Mouse (Mus musculus): ENCODE results near the gene Krt15.

Gene Krt15

DNA sequence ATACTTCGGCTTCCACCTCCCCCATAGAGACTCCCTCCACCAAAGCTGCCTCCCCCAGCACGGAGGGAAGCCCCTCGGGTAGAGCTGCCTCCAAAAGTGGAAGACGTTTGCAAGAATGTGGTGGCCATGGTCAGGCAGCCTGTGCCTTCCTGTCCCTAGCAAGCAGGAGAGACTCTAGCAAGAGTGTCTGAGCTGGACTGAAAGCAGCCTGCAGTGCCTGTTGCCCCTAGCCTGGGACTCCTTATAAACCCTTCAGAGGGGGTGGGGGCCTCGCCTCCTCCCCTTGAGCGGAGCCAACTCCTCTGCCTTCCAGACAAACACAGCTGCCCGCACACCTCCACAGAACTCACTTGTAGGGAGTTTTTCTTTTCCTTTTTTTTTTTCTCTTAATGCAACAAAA is at the start of gene Krt15:
TSS of gene Krt15 (minus strand) at position 198 of the 400 bp plus-strand sequence.
- no peak for DNase-seq

DNA sequence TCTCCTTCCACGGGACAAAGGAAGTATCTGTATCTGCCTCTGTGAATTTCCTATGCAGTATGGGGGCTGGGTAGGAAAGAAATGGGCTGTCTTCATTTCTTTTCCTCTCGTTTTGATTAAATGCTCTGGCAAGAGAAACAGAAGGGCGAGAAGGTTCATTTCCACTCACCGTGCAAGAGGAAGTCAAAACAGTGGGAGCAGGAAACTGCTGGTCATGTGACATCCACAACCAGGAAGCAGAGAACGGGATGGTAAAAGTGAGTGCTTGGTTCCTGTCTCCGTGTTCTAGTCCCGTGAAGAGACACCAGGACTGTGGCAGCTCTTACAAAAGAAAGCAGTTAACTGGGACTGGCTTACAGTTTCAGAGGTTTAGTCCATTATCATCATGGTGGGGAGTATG is 46.0 kb upstream of the Krt15 start:
- no peak for DNase-seq

DNA sequence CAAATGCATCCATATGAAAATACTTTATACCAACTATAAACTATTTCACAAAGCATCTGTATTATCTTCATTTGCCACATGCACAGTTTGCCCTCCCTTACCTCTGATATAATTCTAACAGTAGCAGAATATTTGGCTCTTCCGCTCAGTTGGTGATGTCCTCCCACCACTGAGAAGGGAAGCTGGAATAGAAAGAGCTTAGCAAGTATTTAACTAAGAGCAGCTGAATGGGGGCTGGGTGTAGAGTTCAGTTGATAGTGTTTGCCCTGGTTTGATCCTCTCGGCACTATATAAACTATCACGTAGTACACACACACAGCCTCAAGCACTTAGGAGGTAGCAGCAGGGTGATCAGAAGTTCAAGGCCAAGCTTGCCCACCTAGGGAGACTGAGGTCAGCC is 43.5 kb upstream of the Krt15 start:
- DNase-seq, result no peak

DNA sequence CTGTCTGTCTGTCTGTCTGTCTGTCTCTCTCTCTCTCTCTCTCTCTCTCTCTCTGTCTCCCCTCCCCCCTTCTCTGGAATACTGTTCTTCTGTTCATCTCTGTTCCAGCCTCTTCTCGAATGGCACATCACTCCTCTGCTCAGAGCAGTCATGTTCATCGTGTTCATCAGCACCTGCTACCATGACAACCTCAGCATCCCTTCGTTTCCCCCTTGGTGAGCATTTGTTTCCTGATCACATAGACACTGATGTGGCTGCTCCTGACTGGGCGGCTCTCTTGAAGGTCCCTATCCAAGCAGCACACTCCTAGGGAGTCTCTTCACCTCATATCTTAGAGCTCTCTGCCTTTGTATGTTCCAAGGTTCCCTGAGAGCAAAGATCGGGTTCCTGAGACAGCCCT is 42.6 kb upstream of the Krt15 start:
- no peak for DNase-seq

DNA sequence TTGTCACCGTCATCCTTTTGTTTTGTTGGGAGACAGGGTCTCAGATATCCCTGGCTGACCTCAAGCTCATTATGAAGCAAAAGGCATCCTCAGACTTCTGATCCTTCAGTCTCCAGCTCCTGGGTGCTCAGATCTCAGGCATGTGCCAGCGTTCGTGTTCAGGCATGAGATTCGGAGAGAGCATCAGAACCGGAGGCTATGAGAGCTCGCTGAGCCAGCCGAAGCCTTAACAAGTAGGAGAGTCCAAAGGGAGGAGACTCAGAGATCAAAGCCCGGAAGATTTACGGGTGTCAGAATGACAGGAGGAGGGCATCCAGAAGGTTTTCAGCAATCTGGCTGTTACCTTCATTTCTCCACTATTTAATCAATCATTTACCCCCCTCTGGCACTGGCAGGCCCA is 41.1 kb upstream of the Krt15 start:
- no peak for DNase-seq

DNA sequence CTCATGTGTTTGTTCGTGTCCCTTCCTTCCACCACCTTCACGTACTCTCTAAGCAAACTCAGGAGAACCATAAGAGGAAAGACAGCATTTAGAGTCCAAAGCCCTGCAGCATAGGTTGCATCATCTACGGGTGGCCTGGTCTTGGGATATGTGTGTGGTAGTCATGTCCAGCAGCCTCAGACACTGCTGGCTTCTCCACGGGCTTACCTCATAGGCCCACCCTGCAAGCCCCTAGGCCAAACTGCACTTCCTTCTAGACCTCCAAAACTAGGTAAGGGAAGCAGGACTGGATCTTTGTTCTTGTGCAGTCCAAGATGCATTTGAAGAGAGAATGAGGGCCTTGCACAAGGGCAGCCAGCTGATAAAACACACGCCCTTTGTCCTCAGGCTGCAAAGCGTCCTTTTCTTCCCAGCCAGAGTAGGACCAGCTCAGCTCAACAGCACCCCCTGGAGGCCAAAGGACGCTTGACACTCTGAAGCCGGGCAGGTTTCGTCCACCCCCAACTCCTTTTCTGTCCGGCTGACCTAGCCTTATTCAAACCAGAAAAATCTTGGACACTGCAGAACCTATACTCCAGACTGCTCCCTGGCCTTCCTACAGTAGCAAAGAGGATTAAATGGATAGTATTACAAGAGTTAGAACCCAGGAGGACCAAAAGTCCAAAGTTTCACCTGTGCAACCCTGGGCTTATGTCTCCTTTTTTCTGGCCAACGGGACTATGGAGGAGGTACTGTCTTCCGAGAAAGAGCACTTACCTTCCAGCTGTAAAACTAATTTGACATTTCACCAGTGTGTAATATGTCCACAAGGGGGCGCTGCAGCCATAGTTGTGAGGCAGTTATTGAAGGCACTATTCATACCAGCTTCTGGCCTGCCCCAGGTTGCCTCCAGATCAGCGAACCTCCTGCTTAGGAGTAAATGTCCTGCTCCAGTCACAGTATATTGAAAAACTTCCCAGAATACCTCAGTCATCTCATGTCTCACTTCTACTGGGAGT is 33.3 kb upstream of the Krt15 start:
- peak; percentile 33 to 65 for DNase-seq

DNA sequence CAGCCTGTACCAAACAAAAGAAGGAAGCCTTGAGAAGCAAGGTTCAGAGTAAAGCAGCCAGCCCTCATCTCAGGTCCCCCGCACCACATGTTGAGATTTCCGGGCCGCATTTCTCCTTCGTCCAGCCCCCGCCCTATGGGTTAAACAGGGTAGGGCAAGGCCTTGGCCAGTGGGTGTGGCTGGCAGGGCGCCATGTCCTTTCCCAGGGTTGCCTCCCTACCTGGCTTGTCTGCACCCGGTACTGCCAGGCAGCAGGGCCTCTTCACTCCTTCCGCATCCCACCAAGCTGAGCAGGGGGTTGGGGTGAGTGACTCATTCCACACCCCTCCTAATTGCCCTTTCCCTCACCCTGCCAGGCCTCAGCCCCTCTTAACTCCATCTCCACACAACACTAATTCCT is 32.3 kb upstream of the Krt15 start:
- no peak for DNase-seq

DNA sequence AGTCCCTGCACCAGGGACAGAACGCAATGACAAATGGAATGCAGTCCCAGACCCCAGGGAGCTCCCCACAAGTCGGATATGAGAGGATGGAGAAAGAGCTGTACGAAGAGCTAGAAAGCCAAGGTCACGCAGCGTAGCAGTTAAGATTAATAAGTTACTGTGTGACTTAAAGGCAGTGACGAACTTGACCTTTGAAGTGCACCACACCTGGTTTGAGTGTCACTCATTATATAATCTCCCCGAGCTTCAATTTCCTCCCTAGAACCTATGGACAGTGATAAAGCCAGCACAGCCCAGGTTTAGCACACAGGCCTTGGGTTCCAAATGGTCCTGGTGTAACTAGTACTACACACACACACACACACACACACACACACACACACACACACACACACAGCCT is 28.7 kb upstream of the Krt15 start:
- DNase-seq, result peak; percentile 28 to 41

DNA sequence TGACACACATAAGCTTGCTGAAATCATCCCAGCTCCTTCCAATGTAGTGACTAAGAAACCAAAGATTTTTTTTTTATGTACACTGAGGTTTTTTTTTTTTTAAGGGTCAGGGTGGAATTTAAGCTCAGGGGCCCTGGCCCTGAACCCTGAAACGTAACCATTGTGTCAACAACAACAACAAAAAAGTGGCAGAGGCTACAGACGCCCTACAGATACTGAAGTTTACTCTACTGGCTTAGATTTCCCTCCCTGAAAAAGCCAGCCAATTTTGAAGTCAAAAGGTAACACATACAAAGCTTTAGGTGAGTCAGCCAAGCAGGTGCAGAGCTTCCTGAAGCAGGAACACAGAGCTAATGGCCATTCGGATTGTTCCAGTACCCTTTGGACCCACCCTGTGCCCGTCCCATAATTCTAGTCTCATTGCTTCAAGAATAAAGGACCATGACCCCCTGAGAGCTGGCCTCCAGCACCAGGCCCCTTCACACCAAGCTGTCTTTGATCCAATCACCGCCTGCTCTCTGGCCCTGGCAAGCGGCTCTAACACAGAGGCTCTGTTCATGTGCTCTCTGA is 22.3 kb upstream of the Krt15 start:
- no peak for DNase-seq

DNA sequence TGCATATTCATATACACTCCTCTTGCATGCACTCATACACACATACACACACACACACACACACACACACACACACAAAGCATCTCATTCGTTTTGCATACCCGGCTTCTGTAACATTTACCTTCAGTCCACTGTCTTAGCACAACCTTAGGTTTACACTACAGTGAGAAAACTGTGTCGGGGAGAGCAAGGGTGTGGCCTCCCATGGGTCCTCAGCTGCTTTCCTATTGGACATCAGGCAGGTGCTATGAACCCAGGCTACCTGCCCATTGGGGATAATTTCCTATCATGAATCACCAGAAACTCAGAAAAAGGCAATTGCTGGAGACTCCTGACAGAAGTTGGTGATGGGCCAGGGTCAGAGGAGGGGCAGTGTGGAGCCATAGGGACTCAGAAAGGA is 21.6 kb upstream of the Krt15 start:
- no peak for DNase-seq

DNA sequence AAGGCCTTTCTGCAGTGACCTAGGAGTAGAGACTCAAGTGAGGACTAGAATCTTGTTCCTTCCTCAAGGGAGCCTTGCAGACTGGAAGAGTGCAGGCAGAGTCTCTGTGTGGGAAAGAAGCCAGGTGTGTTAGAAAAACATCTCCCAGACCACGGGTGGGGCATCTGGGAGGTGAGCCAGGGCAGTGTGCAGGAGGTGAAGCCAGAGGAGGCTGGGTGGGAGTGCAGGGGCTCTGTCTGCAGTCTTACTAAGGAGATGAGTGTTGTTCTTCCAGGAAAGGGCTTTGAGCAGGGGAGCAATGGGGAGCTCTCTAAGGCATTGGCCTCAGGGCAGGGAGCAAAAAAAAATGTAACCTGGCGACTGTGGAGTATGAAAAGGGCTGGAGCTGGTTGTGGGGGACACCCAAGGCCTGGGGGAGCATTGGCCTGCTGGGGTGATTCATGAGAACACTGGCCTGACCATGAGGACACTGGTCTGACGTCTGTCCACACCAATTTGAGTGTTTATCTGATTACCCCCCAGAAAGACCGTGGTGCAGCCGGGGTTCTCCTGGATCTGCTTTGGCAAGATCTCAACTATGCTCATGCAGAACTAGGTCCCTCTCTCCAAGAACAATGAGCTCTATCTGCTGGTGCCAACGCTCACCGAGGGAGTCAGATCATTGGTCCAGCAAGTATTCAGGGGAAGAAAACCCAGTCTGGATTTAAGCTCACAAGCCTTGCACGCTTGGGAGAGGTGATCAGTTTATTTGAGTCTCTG is 19.9 kb upstream of the Krt15 start:
- DNase-seq, result no peak

DNA sequence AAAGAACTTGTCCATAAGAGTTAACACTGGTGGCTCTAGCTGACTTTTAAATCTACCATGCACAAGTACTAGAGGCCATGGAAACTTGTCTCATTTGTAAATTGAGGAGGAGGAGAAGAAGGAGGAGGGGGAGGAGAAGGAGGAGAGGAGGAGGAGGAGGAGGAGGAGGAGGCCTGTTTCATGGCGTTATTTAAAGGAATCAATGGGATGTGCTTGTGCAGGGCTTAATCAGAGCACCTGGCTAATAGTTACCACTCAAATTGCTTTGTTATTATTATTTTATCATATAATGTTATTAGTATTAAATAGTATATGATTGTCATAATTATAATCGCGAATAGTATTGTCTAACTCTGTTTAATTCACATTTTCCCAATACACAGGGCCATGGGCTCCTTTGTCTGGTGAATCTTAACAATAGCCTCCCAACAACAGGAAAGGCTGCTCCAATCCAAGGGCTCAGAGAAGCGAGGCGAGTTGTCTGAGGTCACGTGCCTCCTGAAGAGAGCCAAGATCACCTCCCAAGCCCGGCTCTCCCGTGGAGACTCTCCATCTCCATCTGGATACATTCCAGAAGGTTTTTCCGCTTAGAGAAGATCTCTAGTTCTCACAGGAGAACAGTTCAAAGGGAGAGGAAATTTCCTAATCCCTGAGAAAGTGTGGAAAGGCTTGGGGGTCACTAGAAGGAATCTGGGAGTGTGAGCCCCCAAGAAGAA is 13.0 kb upstream of the Krt15 start, which contains the start of gene Krt19:
TSS of gene Krt19 (minus strand) at position 51 of the 716 bp plus-strand sequence.
- no peak for DNase-seq

DNA sequence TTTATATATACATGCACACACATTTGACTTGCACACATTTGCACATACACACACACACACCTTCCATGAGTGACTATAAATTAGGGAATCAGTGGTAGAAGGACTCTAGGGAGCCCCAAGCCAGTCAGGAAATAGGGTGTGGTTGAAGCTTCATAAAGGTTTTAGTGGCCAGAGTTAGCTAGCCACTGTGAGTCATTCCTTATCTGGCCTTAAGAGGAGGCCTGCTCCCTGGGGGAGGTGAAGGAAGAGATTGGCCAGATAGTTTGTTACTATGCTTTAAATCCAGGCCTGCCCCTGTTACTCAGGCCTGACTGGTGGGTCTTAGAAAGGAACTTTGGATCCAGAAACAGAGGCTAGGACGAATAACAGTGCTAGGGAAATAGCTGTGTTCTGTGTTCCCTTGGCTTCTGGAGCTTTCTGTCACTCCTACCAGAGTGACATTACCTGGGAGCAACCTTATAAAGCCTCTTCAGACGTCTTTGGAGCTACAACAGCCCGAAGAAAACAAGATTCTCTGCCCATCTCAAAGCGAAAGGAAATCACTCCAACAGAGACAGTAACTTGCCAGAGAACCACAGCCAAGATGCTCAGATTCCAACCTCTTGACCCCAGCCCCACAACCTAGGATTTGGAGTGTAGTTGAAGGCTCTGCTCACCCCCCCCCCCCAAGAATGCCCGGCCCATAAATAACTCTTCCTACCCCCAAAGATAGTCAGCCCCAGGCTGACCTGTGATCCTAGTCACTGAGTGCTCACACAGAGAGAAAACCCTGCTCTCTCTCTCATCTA is 12.0 kb upstream of the Krt15 start:
- DNase-seq, result no peak

DNA sequence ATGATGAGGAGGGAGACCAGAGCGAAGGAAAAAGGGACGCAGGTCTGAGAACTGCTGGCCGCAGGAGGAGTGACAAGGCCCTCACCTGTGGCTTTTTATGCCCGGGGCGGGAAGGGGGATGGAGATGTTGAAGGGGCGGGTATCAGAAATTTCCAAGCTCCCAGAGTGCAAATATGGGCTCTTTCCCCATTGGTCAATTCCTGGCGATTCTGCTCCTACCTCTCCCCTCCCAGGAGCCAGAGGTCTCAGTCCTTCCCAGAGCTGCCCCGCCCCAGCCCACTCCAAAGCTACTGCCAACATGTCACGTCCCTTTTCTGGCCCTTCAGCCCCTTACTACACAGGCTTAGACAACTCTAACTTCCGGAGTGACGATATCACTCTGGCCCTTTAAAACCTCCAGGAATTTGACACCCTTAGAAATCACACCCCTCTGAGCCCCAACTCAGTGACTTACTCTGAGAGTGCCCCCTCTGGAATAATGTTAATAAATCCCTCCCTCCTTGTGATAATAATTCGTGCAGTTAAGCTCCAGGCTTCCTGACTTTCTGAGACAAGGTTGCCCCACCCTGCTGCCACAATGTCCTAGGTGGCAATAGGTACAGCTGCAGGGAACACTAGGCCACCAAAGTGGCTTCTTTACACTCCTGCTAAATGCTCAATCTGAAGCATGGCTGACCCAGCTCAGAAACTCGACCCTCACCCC is 10.3 kb upstream of the Krt15 start:
- DNase-seq, result no peak

DNA sequence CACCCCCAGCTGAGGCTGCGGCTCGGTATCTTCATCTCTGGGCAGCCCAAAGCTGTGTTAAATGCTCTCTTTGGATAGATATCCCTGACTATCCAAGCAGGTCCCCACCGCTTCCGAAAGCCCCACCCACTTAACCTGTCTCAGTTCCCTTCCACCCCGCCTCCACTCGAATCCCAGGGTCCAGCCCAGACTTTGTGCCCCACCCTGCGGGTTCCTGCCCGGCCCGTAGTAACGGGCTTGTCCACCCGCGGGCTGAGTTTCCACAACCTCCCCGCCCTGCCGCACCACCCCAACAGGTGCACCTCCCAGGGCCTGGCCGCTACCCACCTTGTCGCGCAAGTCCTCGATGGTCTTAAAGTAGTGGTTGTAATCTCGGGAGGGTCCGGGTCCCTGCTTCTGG is 9.4 kb upstream of the Krt15 start:
- DNase-seq, result peak; percentile 19

DNA sequence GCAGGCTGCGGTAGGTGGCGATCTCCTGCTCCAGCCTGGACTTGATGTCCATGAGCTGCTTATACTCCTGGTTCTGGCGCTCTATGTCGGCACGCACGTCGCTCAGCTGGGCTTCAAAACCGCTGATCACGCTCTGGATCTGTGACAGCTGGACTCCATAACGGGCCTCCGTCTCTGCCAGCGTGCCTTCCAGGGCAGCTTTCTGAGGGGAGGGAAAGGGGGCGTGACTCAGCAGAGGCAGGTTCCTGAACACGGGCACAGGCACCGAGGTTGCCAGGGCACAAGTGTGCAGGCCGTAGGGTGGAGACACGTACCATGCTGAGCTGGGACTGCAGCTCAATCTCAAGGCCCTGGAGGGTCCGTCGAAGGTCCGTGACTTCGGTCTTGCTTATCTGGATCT is 5.2 kb upstream of the Krt15 start:
- peak in 1 of 2 experiments; percentile 17 for DNase-seq

DNA sequence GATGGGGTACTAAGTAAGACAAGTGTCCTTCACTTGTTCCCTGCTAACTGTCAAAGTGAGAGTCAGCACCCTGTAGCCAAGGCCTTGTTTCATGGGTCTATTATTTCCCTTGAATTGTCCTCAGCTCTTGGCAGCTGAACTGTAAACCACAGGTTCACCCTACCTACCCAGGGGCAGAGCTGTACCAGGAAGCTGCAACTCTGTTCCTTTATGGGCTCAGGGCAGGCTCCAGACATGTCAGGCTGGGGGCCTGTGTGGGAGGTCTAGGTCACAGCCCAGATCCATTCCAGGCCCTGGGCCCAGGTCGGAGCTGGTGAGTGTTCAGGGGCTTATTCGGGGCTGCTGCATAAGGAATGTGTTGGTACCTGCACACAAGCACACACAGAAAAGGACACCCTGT is 3.7 kb upstream of the Krt15 start:
- DNase-seq, result no peak

DNA sequence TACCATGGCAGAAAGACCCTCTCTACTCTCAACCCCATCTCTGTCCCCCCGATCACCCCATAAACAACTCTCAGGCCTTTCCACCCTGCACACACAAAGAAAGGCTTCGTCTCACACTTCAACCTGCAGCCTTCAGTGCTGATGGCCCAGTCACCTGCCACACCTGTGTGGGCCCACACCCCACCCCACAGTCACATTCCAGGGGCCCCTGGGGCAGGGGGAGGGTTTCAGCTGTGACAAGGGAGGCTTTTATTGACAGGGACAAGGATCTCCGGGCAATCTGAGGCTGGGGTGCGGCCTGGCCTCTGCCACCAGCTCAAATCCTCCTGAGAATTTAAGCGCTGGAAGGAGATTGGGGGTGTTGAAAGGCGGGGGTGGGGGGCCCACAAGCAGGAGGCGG is 3.1 kb upstream of the Krt15 start:
- no peak for DNase-seq

DNA sequence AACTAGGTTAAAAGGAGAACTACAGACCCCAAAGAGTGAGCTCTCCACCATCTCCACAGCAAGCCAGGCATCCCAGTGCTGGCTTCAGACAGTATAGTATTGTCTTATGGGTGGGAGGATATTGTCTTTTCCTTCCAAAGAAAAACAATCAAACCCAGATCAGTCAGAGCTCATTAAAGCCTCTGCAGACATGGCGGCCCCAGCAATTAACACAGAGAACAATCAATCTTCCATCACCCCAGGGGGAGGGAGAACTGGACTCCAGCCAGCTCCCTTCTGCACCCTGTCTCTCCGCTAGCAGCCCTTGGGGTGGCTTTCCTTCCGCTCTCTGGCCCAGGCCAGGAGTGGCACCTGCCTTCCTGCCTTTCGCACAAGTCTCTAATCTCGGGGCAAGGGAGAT is 2.0 kb upstream of the Krt15 start:
- DNase-seq, result no peak

DNA sequence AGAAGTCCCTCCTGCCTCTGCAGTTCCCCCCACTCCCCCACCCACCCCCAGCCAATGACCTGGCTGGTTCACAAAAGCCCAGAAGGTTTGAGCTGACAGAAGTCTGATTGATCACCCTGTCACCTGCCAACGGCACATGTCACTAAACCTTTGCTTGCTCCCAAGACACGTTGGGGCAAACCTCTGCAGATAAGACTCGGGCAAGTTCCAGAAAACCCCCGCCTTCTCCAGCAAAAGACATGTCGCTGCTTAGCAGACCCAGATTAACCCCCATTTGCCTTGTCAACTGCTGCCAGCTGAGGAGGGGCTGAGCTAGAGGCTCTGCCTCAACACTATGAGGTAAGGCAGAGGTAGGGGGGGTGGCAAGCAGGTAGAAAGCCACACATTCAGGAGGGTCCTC is 831 bp upstream of the Krt15 start:
- DNase-seq, result no peak

DNA sequence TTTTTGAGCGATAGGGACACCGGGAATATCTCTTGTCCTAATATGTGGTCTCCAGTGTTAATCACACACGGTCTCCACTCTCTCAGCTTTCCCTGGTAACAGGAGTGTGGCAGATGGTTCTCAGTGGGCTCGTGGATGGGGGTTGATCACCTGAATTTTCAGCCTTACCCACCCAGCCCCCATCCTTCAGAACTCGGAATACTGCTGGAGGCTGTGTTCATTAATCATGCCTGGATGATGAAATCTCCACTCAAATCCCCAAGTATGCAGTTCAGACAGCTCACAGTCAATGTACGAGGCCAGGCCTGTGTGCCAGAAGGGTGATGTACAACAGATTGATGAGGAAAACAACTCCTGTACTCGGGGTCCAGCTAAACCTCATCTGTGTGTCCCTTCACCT is 10.8 kb downstream of the Krt15 start:
- no peak for DNase-seq

All from kidney, adult 8-10 months (tissue).